Mouse (Mus musculus) forebrain, postnatal 0 days (tissue): ENCODE data around the gene Pigp. TPM values are rescaled to one million over a fixed set of nuclear protein-coding genes. Genes with fewer than 3 reads are reported as not detected.

Source experiments
- ATAC-seq: fragments of 200-750 bp; cut with Nextera tagmentation; 2 replicates; pipeline ENCODE4 v1.8.0; 2017; ENCODE audit warnings: mild to moderate bottlenecking, moderate library complexity
- DNase-seq: peaks from one replicate; pipeline ENCODE4 v3.0.0-alpha.2; 2015
- H3K27ac ChIP-seq: fragments of 300-500 bp; sonication (generic); 2 replicates; pipeline ENCODE4 v1.5.1; 2014; ENCODE audit warnings: low read depth, mild to moderate bottlenecking, antibody characterized with exemption, low read length, moderate library complexity, mixed read lengths
- H3K27me3 ChIP-seq: fragments of 300-500 bp; sonication (generic); 2 replicates; pipeline ENCODE4 v1.6.1; 2014; ENCODE audit warnings: mild to moderate bottlenecking, low read length, mixed read lengths; ENCODE audit not compliant: insufficient read depth
- H3K36me3 ChIP-seq: fragments of 300-500 bp; sonication (generic); 2 replicates; pipeline ENCODE4 v1.6.1; 2014; ENCODE audit warnings: mild to moderate bottlenecking, moderate library complexity; ENCODE audit not compliant: insufficient read depth
- H3K4me1 ChIP-seq: fragments of 300-500 bp; sonication (generic); 2 replicates; pipeline ENCODE4 v1.6.1; 2014; ENCODE audit warnings: antibody characterized with exemption; ENCODE audit not compliant: insufficient read depth
- H3K4me2 ChIP-seq: fragments of 300-500 bp; sonication (generic); 2 replicates; pipeline ENCODE4 v1.6.1; 2014; ENCODE audit warnings: low read depth, mild to moderate bottlenecking, moderate library complexity
- H3K4me3 ChIP-seq: fragments of 300-500 bp; sonication (generic); 2 replicates; pipeline ENCODE4 v1.5.1; 2014; ENCODE audit warnings: low read depth, low read length, mixed read lengths
- H3K9ac ChIP-seq: fragments of 300-500 bp; sonication (generic); 2 replicates; pipeline ENCODE4 v1.6.1; 2014; ENCODE audit warnings: mild to moderate bottlenecking
- H3K9me3 ChIP-seq: fragments of 300-500 bp; sonication (generic); 2 replicates; pipeline ENCODE4 v1.6.1; 2016; ENCODE audit warnings: low read length
- CTCF ChIP-seq: sonication (generic); IDR thresholded peaks from 2 replicates; pipeline ENCODE4 v1.5.1; 2016; ENCODE audit warnings: antibody characterized with exemption, control low read depth, low read depth
- WGBS: fragments of 180-500 bp; shearing (Covaris S2); extraction: QIAGEN DNeasy Blood & Tissue Kit; methylation state at CpG from one replicate; pipeline ENCODE4 v1.1.7; 2014; 5-methylcytosine and 5-hydroxymethylcytosine counted together
- polyA plus RNA-seq: library from polyadenylated mRNA; unstranded; fragments of >200 nt; fragmentation: Nextera tagmentation; extraction: Ambion mirVana; gene quantifications from 2 replicates; pipeline ENCODE4 v1.2.1, GENCODE M21; 2015
- total RNA-seq: library from RNA; depleted of rRNA; stranded (reverse); fragments of >200 nt; gene quantifications from 2 replicates; pipeline ENCODE4 v1.2.3, GENCODE M21; 2014

Gene Pigp
- total and polyA plus RNA-seq, 2 experiments from 2014 or later: 88.3 to 133 TPM

GRCm38 (mm10) chr16:94360578-94361350 is 10.9 kb downstream of the Pigp start:
- peaks cover 2% of the 10 kb centered on the region; the same call in 1 of the 2 replicates for H3K4me1 ChIP-seq
- ATAC-seq: no peak
- DNase-seq: no peak
- peaks cover 8% of the 10 kb centered on the region; the same call in 1 of the 2 replicates for H3K36me3 ChIP-seq
- no peak overlapping the region for H3K4me2 ChIP-seq
- no peak overlapping the region for H3K4me3 ChIP-seq
- H3K9me3 ChIP-seq: no peaks in the 10 kb centered on the region
- no peak overlapping the region for H3K9ac ChIP-seq
- WGBS: 87% methylated on average over 13 of the region's 13 CpGs
- no peaks in the 10 kb centered on the region for H3K27me3 ChIP-seq
- no peak for TF ChIP-seq CTCF
- no peak overlapping the region for H3K27ac ChIP-seq

GRCm38 (mm10) chr16:94358091-94358490 is 13.6 kb downstream of the Pigp start:
- 91% methylated on average over 3 of the region's 3 CpGs for WGBS
- DNase-seq: no peak
- no peaks in the 10 kb centered on the region for H3K9me3 ChIP-seq

GRCm38 (mm10) chr16:94356776-94357494 is 14.7 kb downstream of the Pigp start:
- H3K4me3 ChIP-seq: no peak overlapping the region
- no peaks in the 10 kb centered on the region for H3K9me3 ChIP-seq
- no peak for TF ChIP-seq CTCF
- no peaks in the 10 kb centered on the region for H3K36me3 ChIP-seq
- H3K27me3 ChIP-seq: no peaks in the 10 kb centered on the region
- H3K4me1 ChIP-seq: no peaks in the 10 kb centered on the region
- H3K27ac ChIP-seq: no peak overlapping the region
- ATAC-seq: no peak
- no peak for DNase-seq
- H3K4me2 ChIP-seq: no peak overlapping the region
- 84% methylated on average over 11 of the region's 11 CpGs for WGBS
- H3K9ac ChIP-seq: no peak overlapping the region

More at GRCm38 (mm10) chr16:94358091-94358490, 13.6 kb downstream of the Pigp start:
- ATAC-seq: no peak
- Histone ChIP-seq H3K27ac (no peak overlapping the region), H3K4me1 (peaks cover 2% of the 10 kb centered on the region; the same call in 1 of the 2 replicates), H3K4me2 (no peak overlapping the region), H3K27me3 (no peaks in the 10 kb centered on the region), H3K4me3 (no peak overlapping the region), H3K36me3 (no peaks in the 10 kb centered on the region), H3K9ac (no peak overlapping the region)
- no peak for TF ChIP-seq CTCF

GRCm38 (mm10) chr16:94356046-94356445 is 15.6 kb downstream of the Pigp start:
- WGBS: 78% methylated on average over 7 of the region's 7 CpGs
- H3K27ac ChIP-seq: no peak overlapping the region
- no peaks in the 10 kb centered on the region for H3K27me3 ChIP-seq
- no peaks in the 10 kb centered on the region for H3K9me3 ChIP-seq
- ATAC-seq: no peak
- no peak overlapping the region for H3K9ac ChIP-seq
- H3K4me1 ChIP-seq: no peaks in the 10 kb centered on the region
- no peak for DNase-seq
- no peak overlapping the region for H3K4me3 ChIP-seq
- TF ChIP-seq CTCF: no peak
- H3K4me2 ChIP-seq: no peak overlapping the region
- no peaks in the 10 kb centered on the region for H3K36me3 ChIP-seq

- TF ChIP-seq CTCF: no peak
- no peaks in the 10 kb centered on the region for H3K9me3 ChIP-seq
- DNase-seq: no peak
- H3K27ac ChIP-seq: no peak overlapping the region
- no peaks in the 10 kb centered on the region for H3K36me3 ChIP-seq
- WGBS: 49% methylated on average over 9 of the region's 9 CpGs
- ATAC-seq: peak; percentile 91
- no peak overlapping the region for H3K4me3 ChIP-seq
- no peak overlapping the region for H3K9ac ChIP-seq
- H3K4me1 ChIP-seq: no peaks in the 10 kb centered on the region
- no peak overlapping the region for H3K4me2 ChIP-seq
- H3K27me3 ChIP-seq: no peaks in the 10 kb centered on the region
Measured at GRCm38 (mm10) chr16:94354450-94354849, 17.2 kb downstream of the Pigp start.

- DNase-seq: no peak
- Histone ChIP-seq H3K4me1 (no peaks in the 10 kb centered on the region), H3K9me3 (no peaks in the 10 kb centered on the region), H3K27ac (no peak overlapping the region), H3K36me3 (no peaks in the 10 kb centered on the region), H3K27me3 (no peaks in the 10 kb centered on the region), H3K9ac (no peak overlapping the region), H3K4me2 (no peak overlapping the region), H3K4me3 (no peak overlapping the region)
- ATAC-seq: no peak
- TF ChIP-seq CTCF: no peak
- 69% methylated on average over 10 of the region's 10 CpGs for WGBS
Measured at GRCm38 (mm10) chr16:94350287-94350677, 21.4 kb downstream of the Pigp start.

GRCm38 (mm10) chr16:94349588-94350286 is 21.9 kb downstream of the Pigp start:
- Histone ChIP-seq H3K9me3 (no peaks in the 10 kb centered on the region), H3K9ac (no peak overlapping the region), H3K36me3 (no peaks in the 10 kb centered on the region), H3K4me3 (no peak overlapping the region), H3K4me2 (no peak overlapping the region), H3K4me1 (no peaks in the 10 kb centered on the region), H3K27me3 (no peaks in the 10 kb centered on the region), H3K27ac (no peak overlapping the region)
- peak; percentile 83 for ATAC-seq
- 46% methylated on average over 11 of the region's 11 CpGs for WGBS
- DNase-seq: no peak
- no peak for TF ChIP-seq CTCF
